Mouse (Mus musculus) liver, embryonic 14.5 days (tissue): ENCODE measurements around the gene Rd3l. TPM values are rescaled to one million over a fixed set of nuclear protein-coding genes. Genes with fewer than 3 reads are reported as not detected.
A peak's percentile ranks its signal among the peaks of the same experiment; 100 is the strongest.

Source experiments
- ATAC-seq: fragments of 200-750 bp; cut with Nextera tagmentation; 2 replicates; pipeline ENCODE4 v1.8.0; 2017; ENCODE audit warnings: moderate number of reproducible peaks, mild to moderate bottlenecking, moderate library complexity; ENCODE audit not compliant: insufficient read depth
- DNase-seq, 3 experiments: peaks; one replicate each; pipeline ENCODE4 v3.0.0-alpha.2; 2012 to 2013; ENCODE audit warnings: low read depth in 3 of 3, low spot score in 3 of 3
- H3K27ac ChIP-seq: fragments of 300-500 bp; sonication (generic); 2 replicates; pipeline ENCODE4 v1.5.1; 2014; ENCODE audit warnings: moderate library complexity, mild to moderate bottlenecking, control low read depth, inconsistent platforms
- H3K27me3 ChIP-seq: fragments of 300-500 bp; sonication (generic); 2 replicates; pipeline ENCODE4 v1.6.1; 2014; ENCODE audit warnings: mild to moderate bottlenecking, low read length, moderate library complexity; ENCODE audit not compliant: control insufficient read depth, insufficient read depth
- H3K36me3 ChIP-seq: fragments of 300-500 bp; sonication (generic); replicated peaks from 2 replicates; pipeline ENCODE4 v1.6.1; 2014; ENCODE audit warnings: low read depth; ENCODE audit not compliant: control insufficient read depth, insufficient read depth
- H3K4me1 ChIP-seq, 2 experiments: fragments of 200-500 bp in 1 of 2; fragments of 300-500 bp in 1 of 2; sonication (generic) in 1 of 2; replicated peaks; 2 replicates each; pipeline ENCODE4 v1.6.1; 2012 to 2014; ENCODE audit warnings: antibody characterized with exemption in 1 of 2, inconsistent platforms in 1 of 2, low read length in 1 of 2; ENCODE audit not compliant: control insufficient read depth in 2 of 2, insufficient read depth in 2 of 2
- H3K4me2 ChIP-seq: fragments of 300-500 bp; sonication (generic); 2 replicates; pipeline ENCODE4 v1.6.1; 2014; ENCODE audit warnings: low read depth, mild to moderate bottlenecking, control low read depth, moderate library complexity
- H3K4me3 ChIP-seq, 2 experiments: fragments of 200-500 bp in 1 of 2; fragments of 300-500 bp in 1 of 2; sonication (generic) in 1 of 2; 2 replicates each; pipeline ENCODE4 v1.5.1; 2012 to 2014; ENCODE audit warnings: low read depth in 2 of 2, low read length in 2 of 2, mild to moderate bottlenecking in 2 of 2, control low read depth in 1 of 2, inconsistent platforms in 1 of 2, moderate library complexity in 1 of 2; ENCODE audit not compliant: insufficient read depth in 1 of 2
- H3K9ac ChIP-seq: fragments of 300-500 bp; sonication (generic); replicated peaks from 2 replicates; pipeline ENCODE4 v1.6.1; 2014; ENCODE audit warnings: mild to moderate bottlenecking, control low read depth, moderate library complexity
- H3K9me3 ChIP-seq: fragments of 300-500 bp; sonication (generic); 2 replicates; pipeline ENCODE4 v1.6.1; 2016; ENCODE audit warnings: low read length, mixed read lengths; ENCODE audit not compliant: control insufficient read depth
- CTCF ChIP-seq: IDR thresholded peaks from 2 replicates; pipeline ENCODE4 v1.5.1; 2016; ENCODE audit warnings: antibody characterized with exemption, low read depth, control low read depth
- EP300 ChIP-seq: IDR thresholded peaks from 2 replicates; pipeline ENCODE4 v1.6.1; 2016; ENCODE audit warnings: antibody characterized with exemption, low read depth
- WGBS: fragments of 180-500 bp; shearing (Covaris S2); extraction: QIAGEN DNeasy Blood & Tissue Kit; methylation state at CpG from one replicate; pipeline ENCODE4 v1.1.7; 2014; ENCODE audit not compliant: insufficient replicate concordance; 5-methylcytosine and 5-hydroxymethylcytosine counted together
- polyA plus RNA-seq, 2 experiments: library from polyadenylated mRNA; depleted of rRNA in 1 of 2; stranded (reverse) in 1 of 2; unstranded in 1 of 2; fragments of >200 nt; fragmentation: Nextera tagmentation in 1 of 2; extraction: Ambion mirVana in 1 of 2; gene quantifications; 2 replicates each; pipeline versions ENCODE4 v1.2.1 to v1.2.3; 2012 to 2014

The Rd3l gene
- polyA plus RNA-seq, 2 experiments: not detected

- H3K27ac ChIP-seq: no peak within 1 kb of the TSS
- TF ChIP-seq EP300 (no peak), CTCF (no peak)
- H3K36me3 ChIP-seq: no peaks in the 10 kb centered on the region
- no peak for ATAC-seq
- no peak within 1 kb of the TSS for H3K4me3 ChIP-seq
- H3K4me1 ChIP-seq: peaks cover 0 to 3% of the 10 kb centered on the region in 2 experiments; a peak in 1 of 4 replicates
- H3K9ac ChIP-seq: no peak within 1 kb of the TSS
- no peak for DNase-seq
- no peaks in the 10 kb centered on the region for H3K27me3 ChIP-seq
- 69% methylated on average over 18 of the region's 18 CpGs for WGBS
- no peak within 1 kb of the TSS for H3K4me2 ChIP-seq
- H3K9me3 ChIP-seq: no peaks in the 10 kb centered on the region
Observed at GRCm38 (mm10) chr12:111971231-111971686, 9.9 kb downstream of the Rd3l start, which contains the start of gene Tdrd9. TSS of gene Tdrd9 (plus strand) at chr12:111971559.

GRCm38 (mm10) chr12:111970085-111970484 is 11.0 kb downstream of the Rd3l start:
- H3K4me1 ChIP-seq: peaks cover 5 to 14% of the 10 kb centered on the region in 2 experiments; a peak in 3 of 4 replicates
- TF ChIP-seq CTCF (no peak), EP300 (no peak)
- WGBS: 45% methylated on average over 4 of the region's 4 CpGs
- H3K27ac ChIP-seq: no peak overlapping the region
- H3K4me3 ChIP-seq: no peak overlapping the region
- no peak overlapping the region for H3K9ac ChIP-seq
- ATAC-seq (no peak), DNase-seq (no peak)
- no peaks in the 10 kb centered on the region for H3K27me3 ChIP-seq
- H3K36me3 ChIP-seq: no peaks in the 10 kb centered on the region
- no peaks in the 10 kb centered on the region for H3K9me3 ChIP-seq
- H3K4me2 ChIP-seq: no peak overlapping the region

GRCm38 (mm10) chr12:111966683-111967173 is 14.4 kb downstream of the Rd3l start, which contains the start of gene Atp5mpl:
TSS of gene Atp5mpl (minus strand) at chr12:111966977.
- Histone ChIP-seq H3K27ac (peak within 1 kb of the TSS; percentile 8), H3K4me3 (peak within 1 kb of the TSS; percentile 85 to 86), H3K4me1 (peaks cover 5 to 14% of the 10 kb centered on the region in 2 experiments; a peak in 3 of 4 replicates), H3K4me2 (peak within 1 kb of the TSS; percentile 89), H3K36me3 (peaks cover 4% of the 10 kb centered on the region; the same call in 1 of the 2 replicates), H3K9me3 (no peaks in the 10 kb centered on the region), H3K27me3 (no peaks in the 10 kb centered on the region), H3K9ac (peak within 1 kb of the TSS; percentile 78)
- TF ChIP-seq CTCF (peak; percentile 97), EP300 (no peak)
- ATAC-seq (peak; percentile 89), DNase-seq (peak; percentile 80 to 83 (median 83))
- WGBS: under 1% methylated on average over 37 of the region's 37 CpGs

DNA sequence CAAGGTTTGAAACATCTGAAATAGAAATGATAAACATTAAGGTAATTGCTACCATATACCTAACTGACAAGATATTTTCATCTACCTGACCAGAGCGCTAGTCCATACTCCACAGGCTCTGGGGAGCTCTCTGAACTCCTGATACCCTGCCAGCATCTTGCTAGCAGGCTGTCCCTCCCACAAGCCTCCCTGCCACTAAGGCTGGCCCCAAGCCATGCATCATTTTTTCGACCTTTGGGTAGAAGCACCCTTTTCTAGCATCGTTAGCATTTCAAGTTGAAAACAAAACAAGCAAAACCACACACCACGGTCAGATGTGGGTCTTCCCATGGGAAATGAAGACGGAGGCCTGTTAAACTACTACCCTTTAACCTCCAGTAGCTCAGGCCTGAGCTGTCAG is 17.8 kb downstream of the Rd3l start:
- Histone ChIP-seq H3K27me3 (no peaks in the 10 kb centered on the region), H3K9ac (no peak overlapping the region), H3K4me3 (no peak overlapping the region), H3K4me1 (peaks cover 5 to 14% of the 10 kb centered on the region in 2 experiments; a peak in 3 of 4 replicates), H3K27ac (no peak overlapping the region), H3K9me3 (no peaks in the 10 kb centered on the region), H3K4me2 (no peak overlapping the region), H3K36me3 (peaks cover 26% of the 10 kb centered on the region)
- TF ChIP-seq EP300 (no peak), CTCF (no peak)
- ATAC-seq (no peak), DNase-seq (no peak)
- 79% methylated on average over 5 of the region's 5 CpGs for WGBS

GRCm38 (mm10) chr12:111958101-111958865 is 22.8 kb downstream of the Rd3l start:
- TF ChIP-seq CTCF (peak; percentile 90), EP300 (no peak)
- ATAC-seq (peak; percentile 61), DNase-seq (peak; percentile 45 to 50 (median 46))
- H3K4me3 ChIP-seq: no peak overlapping the region
- H3K9ac ChIP-seq: no peak overlapping the region
- no peak overlapping the region for H3K27ac ChIP-seq
- no peak overlapping the region for H3K4me2 ChIP-seq
- H3K27me3 ChIP-seq: no peaks in the 10 kb centered on the region
- 33% methylated on average over 9 of the region's 9 CpGs for WGBS
- H3K36me3 ChIP-seq: peaks cover 26% of the 10 kb centered on the region
- peaks cover 0 to 4% of the 10 kb centered on the region in 2 experiments; a peak in 1 of 4 replicates for H3K4me1 ChIP-seq
- no peaks in the 10 kb centered on the region for H3K9me3 ChIP-seq
